Mouse (Mus musculus): ENCODE data around the gene Tmc3.

Gene Tmc3

GRCm38 (mm10) chr7:83667936-83668645, 83.4 kb downstream of the Tmc3 start:
- peak in 1 of 2 experiments; percentile 12 for DNase-seq (ENCODE audit: inconsistent age in 2 of 2, low spot score in 1 of 2)

- peak; percentile 44 to 79 for DNase-seq (ENCODE audit: inconsistent age in 2 of 2, low spot score in 1 of 2)
These were observed 84.0 kb downstream of the Tmc3 start for GRCm38 (mm10) chr7:83668724-83669123.

- no peak for DNase-seq (ENCODE audit: inconsistent age in 2 of 2, low spot score in 1 of 2)
These were observed 86.8 kb downstream of the Tmc3 start for GRCm38 (mm10) chr7:83671573-83671972.
